Mouse (Mus musculus) neural tube, embryonic 14.5 days (tissue): ENCODE results near the gene Cfap97d2. TPM values are rescaled to one million over a fixed set of nuclear protein-coding genes. Genes with fewer than 3 reads are reported as not detected.
"Not testable (repeated sequence)": the region's sequence is repeated elsewhere in the genome, so short reads cannot be mapped to it uniquely, and the experiment has no call there.

ENCODE experiments used
- ATAC-seq: fragments of 200-750 bp; cut with Nextera tagmentation; 2 replicates; pipeline ENCODE4 v1.8.0; 2017; ENCODE audit warnings: low read depth, mild to moderate bottlenecking, moderate TSS enrichment, moderate library complexity
- H3K27ac ChIP-seq: fragments of 300-500 bp; sonication (generic); 2 replicates; pipeline ENCODE4 v1.5.1; 2014; ENCODE audit warnings: low read depth, mild to moderate bottlenecking, control low read depth, low read length, moderate library complexity, mixed read lengths
- H3K27me3 ChIP-seq: fragments of 300-500 bp; sonication (generic); 2 replicates; pipeline ENCODE4 v1.6.1; 2014; ENCODE audit warnings: low read length; ENCODE audit not compliant: control insufficient read depth, insufficient read depth
- H3K36me3 ChIP-seq: fragments of 300-500 bp; sonication (generic); 2 replicates; pipeline ENCODE4 v1.6.1; 2014; ENCODE audit warnings: low read length, mixed read lengths; ENCODE audit not compliant: control insufficient read depth, insufficient read depth
- H3K4me1 ChIP-seq: fragments of 300-500 bp; sonication (generic); 2 replicates; pipeline ENCODE4 v1.6.1; 2014; ENCODE audit warnings: low read length; ENCODE audit not compliant: control insufficient read depth, insufficient read depth
- H3K4me2 ChIP-seq: fragments of 300-500 bp; sonication (generic); 2 replicates; pipeline ENCODE4 v1.6.1; 2014; ENCODE audit warnings: mild to moderate bottlenecking, low read depth, low read length, control low read depth
- H3K4me3 ChIP-seq: fragments of 300-500 bp; sonication (generic); 2 replicates; pipeline ENCODE4 v1.5.1; 2014; ENCODE audit warnings: low read depth, low read length, control low read depth, mixed read lengths
- H3K9ac ChIP-seq: fragments of 300-500 bp; sonication (generic); replicated peaks from 2 replicates; pipeline ENCODE4 v1.6.1; 2014; ENCODE audit warnings: low read depth, mild to moderate bottlenecking, control low read depth, low read length, mixed read lengths
- H3K9me3 ChIP-seq: fragments of 300-500 bp; sonication (generic); 2 replicates; pipeline ENCODE4 v1.6.1; 2016; ENCODE audit warnings: low read length; ENCODE audit not compliant: control insufficient read depth
- WGBS: fragments of 180-500 bp; shearing (Covaris S2); extraction: QIAGEN DNeasy Blood & Tissue Kit; methylation state at CpG from one replicate; pipeline ENCODE4 v1.1.7; 2014; 5-methylcytosine and 5-hydroxymethylcytosine counted together
- polyA plus RNA-seq: library from polyadenylated mRNA; unstranded; fragments of >200 nt; fragmentation: Nextera tagmentation; extraction: Ambion mirVana; gene quantifications from 2 replicates; pipeline ENCODE4 v1.2.1, GENCODE M21; 2014

The Cfap97d2 gene
- polyA plus RNA-seq, 1 experiment from 2014 or later = 1.2 TPM

DNA sequence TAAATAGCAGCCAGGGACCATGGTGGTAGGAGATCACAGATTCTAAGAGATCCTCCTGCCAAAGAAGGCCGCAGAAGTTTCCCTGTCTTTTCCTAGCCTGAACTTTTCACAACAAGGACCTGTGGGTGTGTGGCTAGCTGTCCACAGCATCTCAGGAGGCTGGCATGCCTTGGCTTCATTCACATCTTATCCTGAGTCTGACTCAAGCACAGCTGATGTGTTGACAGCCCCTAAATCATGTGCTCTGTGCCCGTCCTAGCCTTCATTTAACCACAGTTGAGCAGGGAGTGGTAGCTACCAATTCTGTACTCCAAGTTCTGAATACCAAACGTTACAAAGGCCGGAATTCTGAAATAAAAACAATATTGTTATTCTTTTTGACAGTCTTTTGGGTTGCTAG is 1.4 kb upstream of the Cfap97d2 start:
- WGBS = 80% methylated on average over 4 of the region's 4 CpGs
- ATAC-seq = no peak
- no peaks in the 10 kb centered on the region for H3K36me3 ChIP-seq
- H3K9ac ChIP-seq = no peak overlapping the region
- H3K4me1 ChIP-seq = peaks cover 10% of the 10 kb centered on the region; the same call in 1 of the 2 replicates
- no peak overlapping the region for H3K4me3 ChIP-seq
- no peak overlapping the region for H3K27ac ChIP-seq
- no peak overlapping the region for H3K4me2 ChIP-seq
- no peaks in the 10 kb centered on the region for H3K9me3 ChIP-seq
- H3K27me3 ChIP-seq = no peaks in the 10 kb centered on the region

DNA sequence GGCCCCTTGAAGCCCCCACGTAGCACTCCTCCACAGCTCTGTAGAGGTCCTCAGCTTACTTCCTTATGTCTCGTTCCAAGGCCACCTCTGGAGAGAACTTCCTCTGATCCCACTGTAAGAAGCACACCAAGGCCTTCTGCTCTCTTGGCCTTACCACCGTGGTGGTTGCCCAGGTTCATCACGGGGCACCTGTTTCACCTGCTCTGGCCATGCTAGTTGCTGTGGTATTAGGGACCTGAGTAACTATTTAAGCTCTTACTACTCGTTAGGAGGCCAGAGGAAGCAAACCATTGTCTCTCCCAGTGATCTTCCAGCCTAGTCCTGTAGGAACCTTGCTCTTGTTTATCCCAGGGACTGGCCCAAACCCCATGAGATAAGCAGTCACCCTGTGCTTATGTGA is 1.2 kb downstream of the Cfap97d2 start:
- Histone ChIP-seq H3K9me3 (no peaks in the 10 kb centered on the region), H3K4me1 (peaks cover 10% of the 10 kb centered on the region; the same call in 1 of the 2 replicates), H3K27me3 (no peaks in the 10 kb centered on the region), H3K36me3 (no peaks in the 10 kb centered on the region), H3K4me3 (no peak overlapping the region), H3K27ac (no peak overlapping the region), H3K4me2 (no peak overlapping the region), H3K9ac (no peak overlapping the region)
- WGBS = 94% methylated on average over 5 of the region's 5 CpGs
- no peak for ATAC-seq

DNA sequence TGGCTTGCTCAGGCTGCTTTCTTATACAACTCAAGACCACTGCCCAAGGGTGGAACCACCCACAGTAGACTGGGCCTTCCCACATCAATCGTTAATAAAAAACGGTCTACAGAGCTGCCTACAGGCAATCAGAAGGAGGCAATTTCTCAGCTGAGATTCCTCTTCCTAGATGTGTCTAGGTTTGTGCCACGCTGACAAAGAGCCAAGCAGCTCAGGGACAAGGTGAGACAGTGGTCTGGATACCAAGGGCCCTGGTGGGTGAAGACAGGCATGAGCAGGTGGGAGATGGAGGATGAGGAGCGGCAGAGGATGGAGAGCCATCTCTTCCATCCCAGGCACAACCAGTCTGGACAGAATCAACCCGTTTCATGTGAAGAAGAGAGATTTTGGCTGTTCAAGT is 2.8 kb downstream of the Cfap97d2 start:
- 94% methylated on average over 5 of the region's 5 CpGs for WGBS
- ATAC-seq = no peak
- Histone ChIP-seq H3K9ac (no peak overlapping the region), H3K27ac (no peak overlapping the region), H3K4me2 (no peak overlapping the region), H3K27me3 (no peaks in the 10 kb centered on the region), H3K36me3 (no peaks in the 10 kb centered on the region), H3K9me3 (no peaks in the 10 kb centered on the region), H3K4me3 (no peak overlapping the region), H3K4me1 (peaks cover 10% of the 10 kb centered on the region; the same call in 1 of the 2 replicates)

DNA sequence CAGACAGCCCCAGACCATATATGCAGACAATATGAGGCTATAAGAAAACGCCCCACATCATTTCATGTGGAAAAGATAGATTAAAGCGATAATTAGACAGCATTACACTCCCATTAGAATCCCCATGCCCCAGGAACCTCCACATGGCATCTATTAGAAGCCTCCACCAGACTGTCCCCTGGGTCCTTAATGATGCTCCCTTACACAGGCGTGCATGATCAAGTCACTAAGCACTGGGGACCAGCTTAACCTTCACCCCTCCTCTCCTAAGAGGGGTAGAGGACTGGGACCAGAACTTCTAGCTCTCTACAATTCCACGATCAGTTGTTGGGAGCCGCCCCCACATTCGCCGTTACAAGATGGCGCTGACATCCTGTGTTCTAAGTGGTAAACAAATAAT is 13.3 kb downstream of the Cfap97d2 start:
- Histone ChIP-seq H3K27ac (no peak overlapping the region), H3K27me3 (no peaks in the 10 kb centered on the region), H3K9me3 (no peaks in the 10 kb centered on the region), H3K9ac (no peak overlapping the region), H3K4me2 (no peak overlapping the region), H3K36me3 (no peaks in the 10 kb centered on the region), H3K4me3 (no peak overlapping the region), H3K4me1 (no peaks in the 10 kb centered on the region)
- no peak for ATAC-seq
- WGBS = 91% methylated on average over 8 of the region's 8 CpGs

DNA sequence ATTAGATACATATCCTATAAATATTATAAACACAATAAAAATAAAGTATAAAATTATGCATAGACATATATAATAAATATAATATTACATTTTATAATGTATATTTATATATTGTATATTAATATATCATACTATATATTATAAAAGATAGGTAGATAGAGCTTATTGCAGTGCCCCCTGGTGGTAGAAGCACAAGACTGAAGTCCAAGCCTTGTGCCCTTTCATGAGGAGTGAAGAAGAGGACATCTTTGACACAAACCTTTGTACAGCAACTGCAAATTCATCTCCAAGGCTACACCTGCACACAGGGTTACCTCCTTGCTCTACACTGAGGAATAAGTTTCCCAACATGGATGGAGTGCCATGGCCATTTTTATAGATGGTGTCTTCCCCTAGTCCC is 20.0 kb downstream of the Cfap97d2 start:
- H3K9ac ChIP-seq = no peak overlapping the region
- no peaks in the 10 kb centered on the region for H3K36me3 ChIP-seq
- no peak overlapping the region for H3K4me2 ChIP-seq
- H3K4me3 ChIP-seq = no peak overlapping the region
- no peaks in the 10 kb centered on the region for H3K4me1 ChIP-seq
- H3K27me3 ChIP-seq = no peaks in the 10 kb centered on the region
- H3K27ac ChIP-seq = no peak overlapping the region
- no peak for ATAC-seq
- no peaks in the 10 kb centered on the region for H3K9me3 ChIP-seq

DNA sequence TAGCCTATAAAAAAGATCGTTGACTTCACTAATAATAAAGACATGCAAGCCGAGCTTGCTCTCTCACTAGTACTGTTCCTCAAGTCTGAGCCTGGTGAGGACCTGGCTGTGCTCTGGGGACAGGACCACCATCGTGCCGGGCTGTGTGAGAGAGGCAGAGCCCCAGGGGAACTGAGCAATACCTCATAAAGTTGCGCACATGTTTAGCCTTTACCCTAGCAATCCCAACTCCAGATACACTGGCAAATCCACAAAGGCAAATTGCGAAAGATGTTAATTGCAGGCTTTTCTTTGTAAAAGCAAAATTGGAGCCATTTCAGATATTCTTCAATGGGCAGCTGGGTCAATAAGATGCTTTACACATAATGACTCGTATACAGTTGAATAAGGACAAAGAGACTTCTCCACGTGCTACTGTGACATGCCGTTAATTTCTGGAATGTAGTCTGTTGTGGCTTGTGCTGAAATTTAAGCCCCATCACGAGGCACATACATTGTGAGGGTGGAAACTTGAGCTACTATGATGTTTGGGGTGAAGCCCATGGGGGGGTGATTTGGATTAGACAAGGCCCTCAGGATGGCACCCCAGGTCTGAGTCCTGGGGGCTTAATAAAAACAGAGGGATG is 21.9 kb downstream of the Cfap97d2 start:
- Histone ChIP-seq H3K36me3 (no peaks in the 10 kb centered on the region), H3K4me3 (no peak overlapping the region), H3K27me3 (no peaks in the 10 kb centered on the region), H3K4me2 (no peak overlapping the region), H3K9ac (no peak overlapping the region), H3K4me1 (no peaks in the 10 kb centered on the region), H3K27ac (no peak overlapping the region), H3K9me3 (no peaks in the 10 kb centered on the region)
- WGBS = 45% methylated on average over 10 of the region's 10 CpGs
- no peak for ATAC-seq

DNA sequence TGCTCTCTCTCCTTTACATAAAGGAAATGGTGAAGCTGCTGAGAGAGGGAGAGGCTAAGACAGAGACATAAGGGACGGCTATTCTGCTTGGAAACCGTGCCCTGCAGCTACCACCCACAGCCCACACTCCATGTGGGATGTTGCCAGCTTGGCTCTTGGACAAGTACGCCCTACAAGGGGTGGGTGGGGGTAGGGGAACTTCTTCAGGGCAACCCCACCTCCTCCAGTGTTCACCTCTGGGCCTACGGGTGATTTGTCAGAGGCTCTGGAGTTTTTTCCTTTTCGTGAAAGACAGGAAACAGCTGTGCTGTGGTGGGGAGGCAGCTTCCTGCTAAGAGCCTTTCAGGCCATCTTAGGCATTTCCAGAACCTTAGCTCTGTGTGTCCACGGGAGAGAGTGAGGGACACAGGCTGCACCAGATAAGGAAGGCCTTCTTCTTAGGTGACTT is 34.7 kb downstream of the Cfap97d2 start:
- WGBS = 50% methylated on average over 6 of the region's 6 CpGs
- Histone ChIP-seq H3K27me3 (no peaks in the 10 kb centered on the region), H3K36me3 (no peaks in the 10 kb centered on the region), H3K9me3 (no peaks in the 10 kb centered on the region), H3K4me3 (no peak overlapping the region), H3K4me2 (no peak overlapping the region), H3K27ac (no peak overlapping the region), H3K9ac (no peak overlapping the region), H3K4me1 (0 out of 2 replicates have a peak, but pooled peaks cover 3% of the 10 kb centered on the region)
- no peak for ATAC-seq

DNA sequence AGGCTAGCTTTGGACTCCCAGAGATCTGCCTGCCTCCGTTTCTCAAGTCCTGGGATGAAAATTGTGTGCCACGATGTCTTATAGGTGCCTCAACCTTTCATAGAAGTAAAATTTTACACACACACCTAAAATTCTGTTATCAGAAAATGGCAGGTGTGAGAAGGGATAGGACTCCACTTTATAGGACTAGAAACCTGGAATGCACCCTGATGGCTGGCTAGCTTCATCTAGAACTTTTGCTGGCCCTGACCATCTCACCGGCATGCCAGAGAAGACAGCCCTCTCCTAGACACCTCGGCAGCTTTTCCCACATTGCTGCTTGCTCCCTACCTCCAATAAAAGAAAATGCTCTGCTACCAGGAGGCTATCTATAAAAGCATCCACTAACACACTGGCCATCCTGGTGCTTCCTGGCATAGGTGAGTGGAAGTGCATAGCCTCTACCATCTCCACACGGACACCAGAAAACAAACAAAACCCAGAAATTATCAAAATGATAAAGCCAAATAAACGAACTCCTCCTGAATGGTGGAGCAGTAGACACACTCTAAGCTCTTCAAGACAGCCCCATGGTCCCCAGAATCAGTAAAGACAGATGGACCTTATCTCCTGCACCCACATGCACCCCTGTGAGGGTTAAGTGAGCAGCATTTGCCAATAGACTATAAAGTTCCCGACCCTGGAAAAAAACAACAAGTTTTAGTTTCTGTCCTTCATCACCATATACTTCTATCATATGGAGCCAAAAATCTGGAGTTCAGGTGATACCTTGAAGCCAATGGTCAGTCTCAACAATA is 35.3 kb downstream of the Cfap97d2 start:
- no peak overlapping the region for H3K9ac ChIP-seq
- no peaks in the 10 kb centered on the region for H3K36me3 ChIP-seq
- WGBS = 88% methylated on average over 7 of the region's 7 CpGs
- H3K4me1 ChIP-seq = 0 out of 2 replicates have a peak, but pooled peaks cover 3% of the 10 kb centered on the region
- no peak overlapping the region for H3K4me2 ChIP-seq
- no peak for ATAC-seq
- no peaks in the 10 kb centered on the region for H3K27me3 ChIP-seq
- no peak overlapping the region for H3K4me3 ChIP-seq
- H3K27ac ChIP-seq = no peak overlapping the region
- H3K9me3 ChIP-seq = no peaks in the 10 kb centered on the region

DNA sequence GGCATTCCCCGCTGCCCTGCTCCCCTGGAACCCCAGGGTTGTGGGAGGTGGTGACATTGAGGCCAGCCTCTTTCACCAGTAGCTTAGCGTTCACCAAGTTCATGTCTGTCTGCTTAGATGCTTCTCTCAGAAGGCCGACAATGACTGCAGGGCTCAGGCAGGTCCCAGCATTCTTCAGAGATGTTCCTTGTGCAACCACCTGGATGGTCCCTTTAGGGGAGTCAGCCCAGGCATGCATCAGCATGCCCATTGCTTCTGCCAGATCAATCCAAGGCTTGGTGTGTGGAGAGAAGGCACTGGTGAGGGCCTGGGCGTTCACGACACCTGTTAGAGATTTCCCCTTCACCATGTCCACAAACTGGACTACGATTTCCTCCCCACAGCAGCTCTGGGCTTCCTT is 40.5 kb downstream of the Cfap97d2 start:
- not testable (repeated sequence) for H3K36me3 ChIP-seq, ATAC-seq, H3K27ac ChIP-seq, H3K27me3 ChIP-seq, H3K9ac ChIP-seq, H3K9me3 ChIP-seq, H3K4me2 ChIP-seq, H3K4me1 ChIP-seq, H3K4me3 ChIP-seq
- WGBS = 98% methylated on average over 5 of the region's 6 CpGs
